Mouse (Mus musculus) heart, embryonic 14.5 days (tissue): ENCODE measurements around the gene Nos3. TPM values are rescaled to one million over a fixed set of nuclear protein-coding genes. Genes with fewer than 3 reads are reported as not detected.

Experiments used
- ATAC-seq: fragments of 200-750 bp; cut with Nextera tagmentation; 2 replicates; pipeline ENCODE4 v1.8.0; 2017; ENCODE audit warnings: low read depth, moderate TSS enrichment; ENCODE audit not compliant: insufficient number of reproducible peaks, insufficient read depth, low FRiP score
- H3K27ac ChIP-seq, 2 experiments: fragments of 200-500 bp in 1 of 2; fragments of 300-500 bp in 1 of 2; sonication (generic) in 1 of 2; replicated peaks in 1 of 2; 2 replicates each; pipeline ENCODE4 v1.5.1; 2012 to 2014; ENCODE audit warnings: low read depth in 2 of 2, low read length in 2 of 2, control low read depth in 1 of 2, mild to moderate bottlenecking in 1 of 2, mixed read lengths in 1 of 2; ENCODE audit not compliant: control insufficient read depth in 1 of 2, insufficient read depth in 1 of 2
- H3K27me3 ChIP-seq: fragments of 300-500 bp; sonication (generic); 2 replicates; pipeline ENCODE4 v1.6.1; 2014; ENCODE audit warnings: mild to moderate bottlenecking, low read length, control low read depth; ENCODE audit not compliant: control insufficient read depth, insufficient read depth
- H3K36me3 ChIP-seq: fragments of 300-500 bp; sonication (generic); 2 replicates; pipeline ENCODE4 v1.6.1; 2014; ENCODE audit warnings: mild to moderate bottlenecking, control low read depth, low read length, mixed read lengths; ENCODE audit not compliant: control insufficient read depth, insufficient read depth
- H3K4me1 ChIP-seq, 2 experiments: fragments of 200-500 bp in 1 of 2; fragments of 300-500 bp in 1 of 2; sonication (generic) in 1 of 2; 2 replicates each; pipeline ENCODE4 v1.6.1; 2012 to 2014; ENCODE audit warnings: low read length in 2 of 2, control low read depth in 1 of 2, mixed read lengths in 1 of 2; ENCODE audit not compliant: control insufficient read depth in 2 of 2, insufficient read depth in 2 of 2
- H3K4me2 ChIP-seq: fragments of 300-500 bp; sonication (generic); 2 replicates; pipeline ENCODE4 v1.6.1; 2014; ENCODE audit warnings: mild to moderate bottlenecking, low read length
- H3K4me3 ChIP-seq, 2 experiments: fragments of 200-500 bp in 1 of 2; fragments of 300-500 bp in 1 of 2; sonication (generic) in 1 of 2; 2 replicates each; pipeline ENCODE4 v1.5.1; 2012 to 2014; ENCODE audit warnings: low read length in 2 of 2, mild to moderate bottlenecking in 2 of 2, control low read depth in 1 of 2, low read depth in 1 of 2, moderate library complexity in 1 of 2; ENCODE audit not compliant: control insufficient read depth in 1 of 2, insufficient read depth in 1 of 2
- H3K9ac ChIP-seq: fragments of 300-500 bp; sonication (generic); 2 replicates; pipeline ENCODE4 v1.6.1; 2014; ENCODE audit warnings: mild to moderate bottlenecking, low read length
- H3K9me3 ChIP-seq: fragments of 300-500 bp; sonication (generic); 2 replicates; pipeline ENCODE4 v1.6.1; 2016; ENCODE audit warnings: low read length, control low read depth; ENCODE audit not compliant: control insufficient read depth
- WGBS: fragments of 180-500 bp; shearing (Covaris S2); extraction: QIAGEN DNeasy Blood & Tissue Kit; methylation state at CpG from one replicate; pipeline ENCODE4 v1.1.7; 2014; 5-methylcytosine and 5-hydroxymethylcytosine counted together
- polyA plus RNA-seq: library from polyadenylated mRNA; unstranded; fragments of >200 nt; fragmentation: Nextera tagmentation; extraction: Ambion mirVana; gene quantifications from 2 replicates; pipeline ENCODE4 v1.2.1, GENCODE M21; 2014

Nos3 gene
- polyA plus RNA-seq, 1 experiment from 2014 or later, result 27.7 TPM

DNA sequence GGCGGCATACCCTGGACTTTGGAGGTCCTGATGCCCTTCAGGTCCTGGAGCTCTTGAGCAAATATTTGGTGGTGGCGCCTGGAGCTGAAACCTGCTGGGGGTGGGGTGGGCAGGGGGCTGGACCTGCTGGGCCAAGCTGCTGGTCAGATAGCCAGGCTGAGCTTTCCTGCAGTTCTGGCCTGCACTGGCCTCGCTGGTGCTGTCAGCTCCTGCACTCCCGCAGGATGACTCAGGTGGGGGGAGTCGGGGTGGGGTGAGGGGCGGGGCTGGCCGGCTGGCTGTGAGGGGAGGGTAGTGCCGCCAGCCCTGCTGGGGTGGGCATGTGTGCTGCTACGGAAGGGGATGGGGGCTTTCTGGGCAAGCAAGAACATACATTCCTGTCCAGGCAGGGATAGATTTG is 64.0 kb downstream of the Nos3 start:
- no peak overlapping the region for H3K27ac ChIP-seq
- no peak for ATAC-seq

DNA sequence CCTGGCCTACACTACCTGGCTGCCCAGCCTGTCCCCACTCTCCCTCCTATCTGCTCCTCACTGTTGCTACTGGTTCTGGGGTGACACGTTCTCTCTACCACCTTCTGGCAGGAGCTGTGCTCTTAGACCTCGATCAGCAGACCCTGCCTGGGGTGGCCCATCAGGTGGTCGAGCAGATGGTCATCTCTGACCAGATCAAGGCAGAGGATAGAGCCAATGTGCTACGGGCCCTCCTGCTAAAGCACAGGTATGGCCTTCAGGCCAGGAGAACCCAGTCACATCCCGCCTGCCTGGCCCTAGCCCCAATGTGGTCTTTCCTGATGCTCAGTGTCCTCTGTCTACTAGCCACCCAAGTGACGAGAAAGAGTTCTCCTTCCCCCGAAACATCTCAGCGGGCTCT is 69.4 kb downstream of the Nos3 start:
- Histone ChIP-seq H3K4me3 (no peak overlapping the region), H3K4me2 (no peak overlapping the region), H3K27ac (peak overlapping the region in 1 of 2 experiments; percentile 33; a peak in 1 of 4 replicates), H3K36me3 (peaks cover 99% of the 10 kb centered on the region), H3K4me1 (peaks cover 0 to 5% of the 10 kb centered on the region in 2 experiments; a peak in 2 of 4 replicates), H3K9me3 (no peaks in the 10 kb centered on the region), H3K27me3 (no peaks in the 10 kb centered on the region), H3K9ac (no peak overlapping the region)
- ATAC-seq, result no peak
- 81% methylated on average over 8 of the region's 8 CpGs for WGBS

More for the DNA sequence above, 64.0 kb downstream of the Nos3 start:
- 27% methylated on average over 9 of the region's 9 CpGs for WGBS
- H3K9me3 ChIP-seq, result no peaks in the 10 kb centered on the region
- peaks cover 45% of the 10 kb centered on the region for H3K36me3 ChIP-seq
- peak overlapping the region; percentile 25; the same call in 1 of the 2 replicates for H3K9ac ChIP-seq
- H3K27me3 ChIP-seq, result no peaks in the 10 kb centered on the region
- peaks cover 31 to 43% of the 10 kb centered on the region in 2 experiments for H3K4me1 ChIP-seq
- H3K4me3 ChIP-seq, result no peak overlapping the region
- no peak overlapping the region for H3K4me2 ChIP-seq

Other genes with a start within 250 kb of the Nos3 start
- gene Nupl2, start 199.8 kb upstream of the Nos3 start, polyA plus RNA-seq, result 15.2 and 17.1 TPM in 2 replicates
- 23.5 and 32.9 TPM in 2 replicates for gene Kcnh2, start 13.2 kb upstream of the Nos3 start, polyA plus RNA-seq
- gene Atg9b, start 27.3 kb downstream of the Nos3 start, polyA plus RNA-seq, result 1.0 and 1.5 TPM in 2 replicates
- gene Abcb8, start 28.9 kb downstream of the Nos3 start, polyA plus RNA-seq, result 52.7 and 56.1 TPM in 2 replicates
- gene Asic3, start 48.6 kb downstream of the Nos3 start, polyA plus RNA-seq, result 0.12 TPM in 1 of 2 replicates, not detected in the other
- 28.6 and 31.0 TPM in 2 replicates for gene Cdk5, start 58.7 kb downstream of the Nos3 start, polyA plus RNA-seq
- 18.7 and 20.4 TPM in 2 replicates for gene Slc4a2, start 59.0 kb downstream of the Nos3 start, polyA plus RNA-seq
- 157 and 181 TPM in 2 replicates for gene Fastk, start 80.5 kb downstream of the Nos3 start, polyA plus RNA-seq
- gene Tmub1, start 83.0 kb downstream of the Nos3 start, polyA plus RNA-seq, result 18.3 and 20.5 TPM in 2 replicates
- gene Agap3, start 87.4 kb downstream of the Nos3 start, polyA plus RNA-seq, result 36.7 and 38.7 TPM in 2 replicates
- 0.05 and 0.07 TPM in 2 replicates for gene Gbx1, start 162.4 kb downstream of the Nos3 start, polyA plus RNA-seq
- 5.0 and 6.3 TPM in 2 replicates for gene Asb10, start 176.2 kb downstream of the Nos3 start, polyA plus RNA-seq
- gene 4931409K22Rik, start 192.0 kb downstream of the Nos3 start, polyA plus RNA-seq, result not detected in 2 replicates
- 57.4 and 60.8 TPM in 2 replicates for gene Abcf2, start 212.7 kb downstream of the Nos3 start, polyA plus RNA-seq
- gene Chpf2, start 221.9 kb downstream of the Nos3 start, polyA plus RNA-seq, result 8.6 and 8.9 TPM in 2 replicates